Mouse (Mus musculus): Measurements from ENCODE around the gene Ssr2. TPM values are rescaled to one million over a fixed set of nuclear protein-coding genes. Genes with fewer than 3 reads are reported as not detected.
"Not testable (repeated sequence)": the region's sequence is repeated elsewhere in the genome, so short reads cannot be mapped to it uniquely, and the experiment has no call there.

Gene Ssr2
- total RNA-seq, 2 experiments from 2014 or later = 93.9 to 108 TPM

DNA sequence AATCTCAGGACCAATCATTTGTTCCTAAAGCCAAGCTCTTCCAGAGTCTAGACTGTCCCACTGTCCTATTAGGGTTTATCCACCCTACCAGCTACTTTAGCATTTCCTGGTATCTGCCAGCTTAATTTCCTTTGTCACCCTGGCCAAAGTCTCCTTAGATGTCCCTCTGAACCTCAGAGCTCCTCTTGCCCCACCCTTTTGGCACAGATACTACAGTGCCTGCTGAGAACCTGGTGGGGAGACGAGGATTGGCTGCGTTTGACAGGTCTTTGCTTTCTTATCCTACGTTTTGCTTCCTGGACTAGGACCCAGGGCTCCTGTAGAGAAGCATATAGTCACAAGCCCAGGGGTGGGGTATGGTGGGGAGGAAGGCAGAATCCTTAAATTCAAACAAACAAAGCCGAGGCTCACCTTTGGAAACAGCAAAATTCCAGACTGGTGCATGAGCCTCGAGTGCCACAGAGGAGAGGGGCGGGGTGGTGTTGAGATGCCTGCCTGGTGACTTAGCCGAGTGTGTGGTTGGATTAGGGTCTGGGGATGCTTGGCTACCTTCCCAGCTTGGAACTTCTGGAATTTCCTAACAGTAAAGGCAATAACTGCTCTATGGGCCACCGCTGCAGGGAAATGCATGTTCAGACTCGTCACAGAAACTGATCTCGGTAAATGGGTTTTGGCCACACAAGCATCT is 18.4 kb downstream of the Ssr2 start:
- DNase-seq (ENCODE audit: extremely low spot score in 1 of 2, low spot score in 1 of 2) = no peak

DNA sequence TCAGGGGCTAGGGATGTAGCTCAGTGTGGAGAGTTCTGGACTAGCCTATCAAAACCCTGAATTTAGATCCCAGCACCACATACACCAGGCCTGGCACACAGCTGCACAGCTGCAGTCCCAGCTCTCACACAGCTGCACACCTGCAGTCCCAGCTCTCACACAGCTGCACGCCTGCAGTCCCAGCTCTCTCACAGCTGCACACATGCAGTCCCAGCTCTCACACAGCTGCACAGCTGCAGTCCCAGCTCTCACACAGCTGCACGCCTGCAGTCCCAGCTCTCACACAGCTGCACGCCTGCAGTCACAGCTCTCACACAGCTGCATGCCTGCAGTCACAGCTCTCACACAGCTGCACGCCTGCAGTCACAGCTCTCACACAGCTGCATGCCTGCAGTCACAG is 20.9 kb downstream of the Ssr2 start:
- DNase-seq (ENCODE audit: extremely low spot score in 1 of 2, low spot score in 1 of 2) = not testable (repeated sequence)

DNA sequence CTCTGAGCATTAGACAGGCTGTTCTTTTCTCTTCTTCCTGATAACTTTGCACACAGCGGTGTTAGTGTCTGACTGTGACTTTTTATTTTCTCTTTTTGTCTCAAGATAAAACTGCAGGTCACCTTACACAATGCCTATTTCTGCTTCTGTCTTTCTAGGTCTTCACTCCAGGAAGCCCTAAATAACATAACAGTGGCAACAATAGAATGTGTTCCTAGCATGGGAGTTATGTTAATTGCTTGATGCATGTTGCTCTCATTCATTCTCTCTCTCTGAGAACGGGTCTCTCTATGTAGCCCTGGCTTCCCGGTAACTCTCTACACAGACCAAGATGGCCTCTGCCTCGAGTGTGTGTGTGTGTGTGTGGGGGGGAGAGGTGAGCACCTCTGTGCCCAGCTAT is 26.8 kb downstream of the Ssr2 start:
- DNase-seq (ENCODE audit: extremely low spot score in 1 of 2, low spot score in 1 of 2) = no peak

DNA sequence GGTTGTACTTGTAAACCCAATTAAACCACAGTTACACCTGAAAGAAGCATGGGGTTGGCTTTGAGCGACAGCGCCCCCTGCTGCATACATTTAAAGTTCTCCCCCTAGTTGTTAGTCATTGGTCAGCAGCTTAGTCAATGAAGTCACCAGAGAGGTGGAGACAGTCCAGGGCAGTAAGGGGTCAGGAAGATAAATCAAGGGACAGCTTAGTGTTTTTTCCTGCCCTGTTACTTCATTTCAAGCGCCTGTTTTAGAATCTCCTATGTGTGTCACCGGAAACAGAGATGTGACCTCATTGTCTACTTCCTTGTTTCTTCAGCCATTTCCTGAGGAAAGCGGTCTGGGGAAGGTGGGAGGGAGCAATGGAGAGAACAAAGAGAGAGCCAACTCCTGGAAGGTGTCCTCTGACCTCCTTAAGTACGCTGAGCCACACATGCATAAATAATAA is 28.1 kb downstream of the Ssr2 start:
- peak in 1 of 2 experiments; percentile 63 for DNase-seq (ENCODE audit: extremely low spot score in 1 of 2, low spot score in 1 of 2)

DNA sequence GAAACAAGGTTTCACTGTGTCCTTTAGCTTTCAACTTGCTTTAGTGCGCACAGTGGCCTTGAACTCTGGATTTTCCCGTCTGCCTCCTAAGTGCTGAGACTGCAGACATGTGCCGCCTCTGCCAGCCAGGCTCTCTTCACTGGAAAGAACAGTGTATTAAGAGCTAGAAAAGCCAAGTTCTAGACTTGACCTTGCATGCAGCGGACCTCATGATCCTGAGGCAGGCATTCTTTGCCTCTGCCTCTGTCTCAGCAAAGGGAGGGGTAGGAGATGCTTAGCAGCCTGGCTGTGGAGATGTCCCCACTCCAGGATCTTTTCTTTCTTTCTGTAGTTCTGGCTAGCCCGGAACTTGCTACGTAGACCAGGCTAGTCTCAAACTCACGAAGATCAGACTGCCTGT is 29.2 kb downstream of the Ssr2 start:
- DNase-seq (ENCODE audit: extremely low spot score in 1 of 2, low spot score in 1 of 2) = no peak

DNA sequence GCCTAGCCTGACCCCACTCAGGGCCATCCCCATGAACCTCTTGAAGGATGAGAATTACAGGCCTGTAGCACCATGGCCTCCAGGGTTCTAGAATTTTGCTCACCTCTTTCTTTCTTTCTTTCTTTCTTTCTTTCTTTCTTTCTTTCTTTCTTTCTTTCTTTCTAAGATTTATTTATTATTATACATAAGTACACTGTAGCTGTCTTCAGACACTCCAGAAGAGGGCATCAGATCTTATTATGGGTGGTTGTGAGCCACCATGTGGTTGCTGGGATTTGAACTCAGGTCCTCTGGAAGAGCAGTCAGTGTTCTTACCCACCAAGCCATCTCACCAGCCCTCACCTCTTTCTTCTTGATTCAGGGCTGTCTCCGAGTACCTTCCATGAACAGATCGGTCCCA is 30.0 kb downstream of the Ssr2 start, which contains the start of gene Arhgef2:
TSS of gene Arhgef2 (plus strand) at position 301 of the 400 bp plus-strand sequence.
- not testable (repeated sequence) for DNase-seq (ENCODE audit: extremely low spot score in 1 of 2, low spot score in 1 of 2)

DNA sequence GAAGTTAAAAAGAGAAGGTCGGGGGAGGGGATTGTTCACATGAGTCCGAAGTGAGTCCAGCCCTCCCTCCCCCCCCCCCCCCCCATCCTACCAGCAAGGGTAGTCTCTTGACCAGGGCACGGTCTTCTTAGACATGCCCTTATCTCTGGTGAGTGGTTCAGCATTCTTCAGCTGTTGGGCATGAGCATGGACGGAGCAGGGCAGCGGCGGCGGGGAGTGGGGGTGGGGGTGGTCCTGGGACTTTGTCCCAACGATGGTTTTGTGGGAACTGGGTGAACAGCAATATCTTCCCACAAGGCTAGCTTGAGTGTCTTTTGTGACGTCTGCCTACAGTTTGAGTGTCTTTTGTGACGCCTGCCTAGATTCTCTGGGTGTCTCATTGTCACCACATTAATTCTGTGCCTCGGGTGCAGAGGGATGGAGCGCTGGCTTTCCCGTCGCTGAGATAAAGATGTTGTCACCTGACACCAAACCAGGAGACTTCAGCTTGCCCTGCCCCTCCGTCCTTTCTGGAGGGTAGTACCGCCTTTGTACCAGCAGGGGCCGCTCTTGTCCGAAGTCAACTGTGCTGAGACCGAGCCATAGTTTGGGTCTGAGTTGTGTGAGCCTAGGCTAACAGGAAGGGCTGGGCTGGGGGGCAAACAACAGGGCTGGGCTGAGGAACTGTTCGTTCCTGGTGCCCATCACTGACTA is 31.5 kb downstream of the Ssr2 start:
- peak; percentile 87 to 93 for DNase-seq (ENCODE audit: extremely low spot score in 1 of 2, low spot score in 1 of 2)

DNA sequence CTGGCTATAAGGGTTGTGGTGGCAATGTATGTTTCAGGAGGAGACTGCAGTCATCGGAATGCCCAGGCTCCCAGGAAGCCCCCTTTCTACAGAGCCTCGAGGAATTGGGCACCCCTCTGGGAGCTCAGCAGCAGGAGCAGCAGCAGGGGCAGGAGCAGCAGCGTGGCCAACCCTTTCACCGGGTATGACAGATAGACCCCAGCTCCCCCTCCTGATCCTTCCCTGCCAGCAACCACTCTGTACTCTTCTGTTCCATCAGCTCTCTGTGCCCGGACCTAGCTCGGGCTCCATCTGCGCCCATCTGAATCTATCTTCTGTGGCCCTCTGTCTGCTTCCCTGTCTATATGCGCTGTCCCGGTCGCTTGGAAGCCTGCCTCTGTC is 32.1 kb downstream of the Ssr2 start:
- DNase-seq (ENCODE audit: extremely low spot score in 1 of 2, low spot score in 1 of 2) = no peak

DNA sequence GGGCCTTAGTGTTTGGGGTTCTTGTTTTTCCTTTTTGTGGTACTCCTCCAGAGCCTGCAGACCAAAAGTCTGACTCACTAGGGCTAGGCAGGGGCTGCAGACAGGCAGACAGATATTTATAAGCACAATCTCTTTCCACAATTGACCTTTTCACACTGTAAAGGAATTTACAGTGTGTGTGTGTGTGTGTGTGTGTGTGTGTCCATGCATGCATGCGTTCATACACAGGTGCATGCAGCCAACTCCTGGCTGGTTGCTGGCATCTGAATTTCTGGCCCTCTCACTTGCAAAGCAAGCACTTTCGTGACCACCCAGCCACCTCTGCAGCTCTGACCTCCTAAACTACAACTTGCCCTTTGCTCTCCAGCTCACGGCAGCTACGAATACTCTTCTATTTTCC is 33.4 kb downstream of the Ssr2 start:
- DNase-seq (ENCODE audit: extremely low spot score in 1 of 2, low spot score in 1 of 2) = no peak

DNA sequence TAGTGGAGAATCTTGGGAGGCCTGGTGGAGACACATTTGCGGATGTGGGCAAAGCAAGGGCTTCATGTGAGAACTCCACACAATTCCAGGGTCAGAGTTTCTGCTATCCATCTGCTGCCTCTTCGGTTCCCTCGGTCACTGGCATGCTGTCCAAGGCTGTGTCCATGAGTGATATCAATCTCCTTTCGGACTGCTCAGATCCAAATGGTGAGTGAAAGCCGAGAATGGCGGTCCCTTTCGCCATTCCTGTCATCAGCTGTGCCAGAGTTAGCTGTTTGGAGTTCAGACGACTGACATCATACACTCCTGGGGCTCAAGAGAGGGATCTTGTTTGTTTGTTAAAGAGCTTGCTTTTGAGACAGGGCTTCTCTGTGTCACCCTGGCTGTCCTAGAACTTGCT is 38.7 kb downstream of the Ssr2 start:
- no peak for DNase-seq (ENCODE audit: extremely low spot score in 1 of 2, low spot score in 1 of 2)

DNA sequence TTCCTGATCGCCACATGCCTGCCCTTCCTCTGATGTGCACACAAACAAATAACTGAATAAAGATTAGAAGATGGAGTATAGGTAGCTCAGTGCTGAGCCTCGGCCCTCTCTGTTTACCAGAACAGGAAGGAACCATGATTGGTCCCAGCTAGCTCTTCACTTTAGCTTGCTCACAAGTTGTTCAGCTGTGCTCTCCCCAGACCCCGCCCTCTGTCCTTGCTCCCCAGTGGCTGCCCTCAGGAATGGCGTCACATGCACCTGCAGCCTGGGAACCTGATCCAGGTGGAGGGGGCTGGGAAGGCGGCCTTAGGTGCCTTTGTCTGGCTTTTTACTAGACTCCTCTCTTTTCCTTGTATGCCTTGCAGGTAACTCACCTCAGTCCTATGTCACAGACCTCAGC is 39.4 kb downstream of the Ssr2 start:
- no peak for DNase-seq (ENCODE audit: extremely low spot score in 1 of 2, low spot score in 1 of 2)

DNA sequence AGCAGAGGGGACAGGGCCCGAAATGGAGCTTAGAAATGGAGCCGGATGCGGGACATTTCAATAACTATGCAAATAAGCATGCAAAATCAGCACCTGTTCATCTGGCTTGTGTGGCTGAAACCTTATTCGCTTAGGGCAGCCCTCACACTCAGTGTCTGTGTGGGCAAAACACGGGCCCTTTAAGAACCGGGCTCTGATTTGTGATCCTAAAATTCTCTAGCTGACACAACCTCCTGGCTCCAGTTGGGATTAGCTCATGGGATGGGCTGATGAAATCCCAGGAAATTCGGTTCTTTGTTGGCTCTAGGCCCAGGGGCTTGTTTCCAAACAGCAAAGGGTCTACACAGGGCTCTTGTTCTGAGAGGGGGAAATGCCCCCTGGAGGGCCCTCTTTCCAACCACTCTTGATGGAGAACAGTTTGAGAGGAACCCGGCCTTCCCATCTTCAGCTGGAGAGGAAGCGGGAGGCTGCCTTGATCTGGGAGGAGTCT is 40.3 kb downstream of the Ssr2 start:
- DNase-seq (ENCODE audit: extremely low spot score in 1 of 2, low spot score in 1 of 2) = no peak

DNA sequence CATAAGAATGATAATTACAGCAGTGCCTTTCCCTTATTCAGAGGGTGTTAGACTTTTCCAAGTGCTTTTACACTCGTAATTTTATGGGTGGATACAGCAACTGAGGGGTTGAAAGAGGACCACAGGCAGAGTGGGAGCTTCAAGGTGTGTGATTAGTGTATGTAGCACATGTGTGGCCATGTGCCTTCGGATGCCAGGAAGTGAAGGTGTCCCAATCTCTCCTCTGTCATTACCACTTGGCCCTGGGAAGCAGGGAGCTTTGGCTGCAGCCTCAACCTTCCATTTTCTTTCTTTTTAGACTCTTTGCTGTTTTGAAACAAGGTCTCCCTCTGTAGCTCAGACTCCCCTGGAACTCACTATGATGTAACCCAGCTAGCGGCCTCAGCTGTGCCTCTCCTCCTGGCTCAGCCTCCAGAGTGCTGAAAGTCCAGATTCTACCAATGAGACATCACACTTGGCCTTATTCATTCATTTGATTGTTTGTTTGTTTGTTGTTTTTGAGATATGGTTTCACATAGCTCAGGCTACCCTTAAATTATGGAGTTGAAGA is 41.4 kb downstream of the Ssr2 start:
- no peak for DNase-seq (ENCODE audit: extremely low spot score in 1 of 2, low spot score in 1 of 2)

DNA sequence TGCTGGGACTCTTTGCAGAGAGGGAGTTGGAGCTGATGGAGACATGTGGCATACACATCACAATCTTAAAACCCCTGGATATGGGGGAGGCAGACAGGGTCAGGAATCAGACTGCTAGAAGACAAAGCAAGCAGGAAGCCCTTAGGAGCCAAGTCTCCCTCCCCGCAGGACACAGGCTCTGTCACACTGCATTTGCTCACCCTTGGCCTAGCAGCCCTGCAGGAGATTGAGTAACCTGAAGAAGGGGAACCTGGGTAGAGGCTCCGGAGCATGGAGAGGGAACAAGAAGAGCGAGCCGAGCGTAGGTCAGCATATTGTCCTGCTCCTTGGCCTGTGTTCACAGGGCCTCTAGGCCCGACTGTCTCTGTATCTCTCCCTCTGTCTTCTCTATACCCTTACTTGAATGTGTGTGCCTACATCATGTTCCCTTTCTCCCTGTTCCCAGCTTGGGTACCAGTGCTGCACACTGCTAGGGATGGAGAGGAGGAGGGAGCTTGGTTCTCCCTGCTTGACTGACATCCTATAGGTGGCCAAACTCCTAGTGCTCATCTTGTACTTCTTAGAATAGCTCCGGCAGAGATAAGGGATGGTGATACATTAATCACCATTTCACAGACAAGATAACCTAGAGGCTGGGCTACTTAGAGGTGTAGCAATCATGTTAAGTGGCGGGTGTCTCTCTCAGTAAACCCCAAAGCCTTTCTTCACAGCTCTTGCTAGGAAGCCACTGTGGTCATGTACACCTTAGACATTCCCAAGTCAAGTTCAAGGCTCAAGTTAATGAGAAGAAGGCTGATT is 42.6 kb downstream of the Ssr2 start:
- DNase-seq (ENCODE audit: extremely low spot score in 1 of 2, low spot score in 1 of 2) = no peak

DNA sequence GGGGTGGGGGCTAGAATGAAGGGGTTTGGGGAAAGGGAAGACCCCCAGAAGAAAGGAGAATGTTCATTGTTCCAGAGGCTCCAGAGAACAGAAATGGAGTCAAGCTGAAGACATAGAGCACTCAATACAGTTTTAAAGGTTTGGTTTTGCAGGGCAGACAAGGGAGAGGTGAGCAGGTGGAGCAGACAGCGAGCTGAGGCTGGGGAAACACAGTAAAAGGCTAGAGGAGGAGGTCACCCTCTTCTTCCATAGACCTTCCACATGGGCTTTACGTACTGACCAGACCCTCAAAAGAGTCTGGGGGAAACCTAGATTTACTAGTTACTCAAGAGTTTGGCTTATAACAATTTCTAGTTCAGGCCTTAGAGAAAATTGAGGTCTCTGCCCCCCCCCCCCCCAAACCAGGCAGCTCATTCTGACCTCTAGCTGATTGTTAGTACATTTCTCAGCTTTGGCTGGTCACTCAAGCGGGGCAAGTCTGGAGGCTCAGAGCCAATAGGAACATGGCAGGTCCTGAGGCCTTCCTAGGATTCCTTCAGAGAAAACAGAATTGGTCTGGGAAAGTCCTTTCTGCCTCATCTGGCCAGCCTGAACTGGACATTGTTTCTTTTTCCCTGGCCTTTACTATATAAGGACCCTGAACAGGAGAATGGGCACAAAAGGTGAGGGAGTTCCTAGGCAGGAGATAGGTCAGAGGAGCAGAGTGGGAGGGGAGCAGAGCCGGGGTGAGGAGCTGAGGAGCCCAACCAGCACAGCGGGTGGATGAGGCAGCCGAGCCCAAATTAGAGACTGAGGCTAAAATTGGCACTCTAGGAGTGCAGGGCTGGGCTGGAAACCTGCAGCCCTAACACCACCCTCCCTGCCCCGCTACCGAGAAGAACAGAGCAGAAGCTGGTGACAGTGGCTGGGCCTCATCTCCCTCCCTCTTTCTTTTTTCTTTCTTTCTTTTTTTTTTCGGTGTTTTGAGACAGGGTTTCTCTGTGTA is 43.7 kb downstream of the Ssr2 start:
- no peak for DNase-seq (ENCODE audit: extremely low spot score in 1 of 2, low spot score in 1 of 2)

DNA sequence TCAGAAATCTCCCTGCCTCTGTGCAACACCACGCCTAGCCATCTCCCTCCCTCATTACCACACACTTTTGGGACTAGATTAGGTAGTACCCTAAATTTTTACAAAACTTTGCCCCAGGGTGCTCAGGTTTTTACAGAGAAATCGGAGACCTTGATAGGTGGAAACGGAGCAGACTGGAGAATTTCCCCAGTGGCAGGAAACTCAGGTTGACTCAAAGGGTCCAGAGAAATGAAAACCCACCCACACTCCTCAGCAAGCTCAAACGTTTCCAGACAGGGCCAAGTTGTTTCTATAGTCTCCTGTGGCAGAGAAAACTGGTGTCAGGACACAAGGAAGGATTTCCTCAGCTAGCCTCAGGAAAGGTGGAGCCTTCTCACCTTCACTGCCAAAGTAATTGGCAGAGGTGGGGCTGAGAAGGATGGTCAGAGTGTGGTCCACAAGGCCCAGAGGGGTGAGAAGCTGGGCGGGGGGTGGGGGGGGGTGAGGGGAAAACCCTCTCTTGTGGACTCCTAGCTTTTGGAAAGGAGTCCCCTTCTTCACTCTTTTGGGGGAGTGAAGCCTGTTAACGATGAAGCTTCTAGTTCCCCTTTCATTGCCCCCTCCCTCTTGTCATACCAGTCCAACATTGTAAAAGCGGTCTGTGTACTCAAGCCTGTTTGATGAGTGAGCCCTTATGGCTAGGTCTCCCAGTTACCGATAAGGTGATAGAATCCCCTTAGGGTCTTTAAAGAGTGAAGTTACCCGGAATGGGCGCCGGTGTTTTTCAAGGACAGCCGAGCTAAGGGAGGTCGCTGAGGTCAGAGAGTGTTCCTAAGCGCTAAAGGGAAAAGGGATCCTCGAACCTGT is 44.7 kb downstream of the Ssr2 start:
- DNase-seq (ENCODE audit: extremely low spot score in 1 of 2, low spot score in 1 of 2) = no peak

DNA sequence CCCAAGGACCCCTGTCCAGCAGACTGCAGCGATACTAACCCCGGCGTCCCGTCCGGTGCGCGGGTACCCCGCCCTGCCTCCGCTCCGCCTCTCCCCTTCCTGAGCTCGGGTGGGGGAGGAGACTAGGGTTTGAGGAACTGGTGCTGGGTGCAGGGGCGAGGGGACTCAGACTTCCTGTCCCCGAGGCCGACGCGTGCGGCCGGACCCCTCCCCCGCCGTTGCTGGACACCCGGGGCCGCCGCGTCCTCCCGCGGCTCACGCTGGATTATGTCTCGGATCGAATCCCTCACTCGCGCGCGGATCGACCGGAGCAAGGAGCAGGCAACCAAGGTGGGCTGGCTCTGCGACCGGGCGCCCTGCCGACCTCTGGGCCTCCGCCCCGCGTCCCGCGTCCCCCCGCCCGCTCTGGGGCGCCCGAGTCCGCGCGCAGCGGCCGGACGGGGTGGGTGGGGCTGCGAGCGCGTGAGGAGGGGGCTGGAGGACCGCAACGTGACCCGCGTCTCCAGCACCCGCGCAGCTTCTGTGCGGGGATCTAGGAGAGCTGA is 45.4 kb downstream of the Ssr2 start:
- DNase-seq (ENCODE audit: extremely low spot score in 1 of 2, low spot score in 1 of 2) = no peak

DNA sequence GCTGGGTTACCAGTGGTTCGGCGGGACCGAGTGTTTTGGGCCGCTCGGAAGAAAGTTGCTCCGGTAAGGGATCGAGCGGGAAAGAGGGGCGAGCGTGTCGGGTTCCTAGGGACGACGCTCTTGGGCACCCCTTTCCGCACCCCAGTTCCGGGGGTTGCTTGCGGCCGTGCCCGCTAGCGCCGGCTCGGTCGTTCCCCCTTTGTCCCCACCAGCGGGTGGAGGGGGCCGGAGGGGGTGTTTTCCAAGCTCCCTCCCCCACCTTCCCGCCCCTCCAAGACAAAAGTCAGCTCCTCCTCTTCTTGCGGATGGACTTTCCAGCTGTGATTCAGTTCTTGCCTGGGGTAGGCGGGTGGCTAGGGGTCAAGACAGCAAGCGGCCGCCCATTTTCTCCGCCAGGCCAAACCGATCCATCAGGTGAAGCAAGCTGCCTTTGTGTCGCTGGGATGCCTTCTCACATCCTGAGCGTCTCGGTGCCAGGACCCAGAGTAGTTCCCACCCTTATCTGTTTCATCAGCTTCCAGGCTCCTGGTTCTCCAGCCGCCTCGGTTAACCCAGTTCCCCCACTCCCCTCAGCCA is 45.9 kb downstream of the Ssr2 start:
- no peak for DNase-seq (ENCODE audit: extremely low spot score in 1 of 2, low spot score in 1 of 2)

Measured in layer of hippocampus, postnatal 25 days (tissue).